Mouse (Mus musculus): ENCODE results near the gene Dhdh. TPM values are rescaled to one million over a fixed set of nuclear protein-coding genes. Genes with fewer than 3 reads are reported as not detected.

The Dhdh gene
- polyA plus RNA-seq, 1 experiment from 2014 or later, result 1.8 TPM

DNA sequence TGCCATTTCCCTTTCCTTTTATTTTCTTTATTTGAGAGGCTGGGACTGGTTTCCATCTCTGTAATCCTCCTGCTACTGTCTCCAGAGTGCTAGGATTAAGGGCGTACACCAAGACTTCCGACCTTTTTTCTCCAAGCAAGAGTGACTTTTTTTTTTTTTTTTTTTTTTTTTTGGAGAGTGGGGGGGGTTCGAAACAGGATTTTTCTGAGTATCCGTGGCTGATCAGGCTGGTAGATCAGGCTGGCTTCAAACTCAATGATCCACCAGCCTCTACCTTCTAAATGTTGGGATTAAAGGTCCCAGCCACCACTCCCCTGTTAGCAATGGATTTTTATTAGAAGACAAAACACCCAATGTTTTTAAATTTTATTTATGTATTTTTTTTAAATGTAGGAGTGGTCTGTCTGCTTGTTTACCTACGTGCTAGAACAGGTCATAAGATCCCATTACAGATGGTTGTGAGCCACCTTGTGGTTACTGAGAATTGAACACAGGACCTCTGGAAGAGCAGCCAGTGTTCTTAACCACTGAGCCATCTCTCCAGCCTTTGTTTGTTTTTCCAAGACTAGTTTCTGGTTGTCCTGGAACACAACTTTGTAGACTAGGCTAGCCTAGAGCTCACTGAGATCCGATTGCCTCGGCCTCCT lies 38.0 kb upstream of the Dhdh start:
- H3K4me1 ChIP-seq (replicated peaks; ENCODE audit: insufficient read depth, low read length), result peaks cover 39% of the 10 kb centered on the region
- H3K9ac ChIP-seq (ENCODE audit: low read depth, low read length), result peak overlapping the region; percentile 93; the same call in 1 of the 2 replicates
- peak overlapping the region; percentile 90 for H3K4me2 ChIP-seq (ENCODE audit: low read length)
- DNase-seq (ENCODE audit: low spot score) (no peak), ATAC-seq (replicated peaks; ENCODE audit: low FRiP score, low read depth) (no peak)
- no peaks in the 10 kb centered on the region for H3K9me3 ChIP-seq (replicated peaks; ENCODE audit: low read length)
- peak overlapping the region; percentile 84 for H3K4me3 ChIP-seq (replicated peaks; ENCODE audit: low read depth, low read length)
- TF ChIP-seq CTCF (IDR thresholded peaks at IDR 0.05; ENCODE audit: low read depth), result peak; percentile 41
- no peaks in the 10 kb centered on the region for H3K27me3 ChIP-seq (ENCODE audit: insufficient read depth, low read length)
- H3K27ac ChIP-seq, result peak overlapping the region; percentile 97
- 0 out of 2 replicates have a peak, but pooled peaks cover 8% of the 10 kb centered on the region for H3K36me3 ChIP-seq (ENCODE audit: insufficient read depth, low read length)
- 23% methylated on average over 7 of the region's 7 CpGs for WGBS

DNA sequence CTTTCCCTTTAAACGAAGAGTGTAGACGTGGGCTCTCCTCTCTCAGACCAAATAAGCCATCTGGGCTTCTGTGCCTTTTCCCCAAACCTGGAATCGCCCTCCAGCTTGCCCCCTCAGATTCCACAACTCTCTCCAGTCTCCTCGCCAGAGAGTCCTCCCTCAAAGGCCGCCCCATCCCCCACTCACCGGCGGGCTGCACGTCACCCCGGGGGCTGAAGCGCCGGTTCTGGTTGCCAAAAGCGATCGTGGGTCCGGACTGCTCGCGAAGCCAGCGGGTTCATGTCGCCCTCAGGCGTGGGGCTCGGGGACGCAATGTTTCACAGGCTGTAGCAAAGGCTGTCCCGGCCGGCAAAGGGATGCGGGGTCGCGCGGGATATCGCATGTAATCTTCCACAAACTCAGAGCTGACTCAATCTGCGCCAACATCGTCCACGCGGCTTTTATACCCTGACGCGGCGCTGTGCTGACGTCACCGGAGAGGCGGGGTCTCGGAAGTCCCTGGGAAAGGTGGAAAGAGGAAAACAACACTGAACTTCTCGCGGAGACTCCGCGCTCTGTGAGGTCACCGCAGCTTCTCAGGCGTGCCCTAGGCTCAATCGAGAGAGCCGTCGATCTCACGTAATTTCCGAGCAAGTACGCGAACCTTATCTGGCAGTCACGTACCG lies 37.3 kb upstream of the Dhdh start, which contains the start of the genes Ppp1r15a and Plekha4:
Gene Ppp1r15a, minus strand, starts transcription at position 460 of the 665 bp plus-strand sequence.
Gene Plekha4, plus strand, starts transcription at position 522 of the 665 bp plus-strand sequence.
- under 1% methylated on average over 54 of the region's 54 CpGs for WGBS
- no peaks in the 10 kb centered on the region for H3K27me3 ChIP-seq (ENCODE audit: insufficient read depth, low read length)
- H3K27ac ChIP-seq, result peak within 1 kb of the TSS; percentile 97
- peak within 1 kb of the TSS; percentile 84 for H3K4me3 ChIP-seq (replicated peaks; ENCODE audit: low read depth, low read length)
- ATAC-seq (replicated peaks; ENCODE audit: low FRiP score, low read depth), result peak; percentile 91
- no peaks in the 10 kb centered on the region for H3K9me3 ChIP-seq (replicated peaks; ENCODE audit: low read length)
- peak within 1 kb of the TSS; percentile 90 for H3K4me2 ChIP-seq (ENCODE audit: low read length)
- peak within 1 kb of the TSS; percentile 93 for H3K9ac ChIP-seq (ENCODE audit: low read depth, low read length)
- no peak for TF ChIP-seq CTCF (IDR thresholded peaks at IDR 0.05; ENCODE audit: low read depth)
- peaks cover 39% of the 10 kb centered on the region for H3K4me1 ChIP-seq (replicated peaks; ENCODE audit: insufficient read depth, low read length)
- H3K36me3 ChIP-seq (ENCODE audit: insufficient read depth, low read length), result 0 out of 2 replicates have a peak, but pooled peaks cover 8% of the 10 kb centered on the region
- peak; percentile 96 for DNase-seq (ENCODE audit: low spot score)

DNA sequence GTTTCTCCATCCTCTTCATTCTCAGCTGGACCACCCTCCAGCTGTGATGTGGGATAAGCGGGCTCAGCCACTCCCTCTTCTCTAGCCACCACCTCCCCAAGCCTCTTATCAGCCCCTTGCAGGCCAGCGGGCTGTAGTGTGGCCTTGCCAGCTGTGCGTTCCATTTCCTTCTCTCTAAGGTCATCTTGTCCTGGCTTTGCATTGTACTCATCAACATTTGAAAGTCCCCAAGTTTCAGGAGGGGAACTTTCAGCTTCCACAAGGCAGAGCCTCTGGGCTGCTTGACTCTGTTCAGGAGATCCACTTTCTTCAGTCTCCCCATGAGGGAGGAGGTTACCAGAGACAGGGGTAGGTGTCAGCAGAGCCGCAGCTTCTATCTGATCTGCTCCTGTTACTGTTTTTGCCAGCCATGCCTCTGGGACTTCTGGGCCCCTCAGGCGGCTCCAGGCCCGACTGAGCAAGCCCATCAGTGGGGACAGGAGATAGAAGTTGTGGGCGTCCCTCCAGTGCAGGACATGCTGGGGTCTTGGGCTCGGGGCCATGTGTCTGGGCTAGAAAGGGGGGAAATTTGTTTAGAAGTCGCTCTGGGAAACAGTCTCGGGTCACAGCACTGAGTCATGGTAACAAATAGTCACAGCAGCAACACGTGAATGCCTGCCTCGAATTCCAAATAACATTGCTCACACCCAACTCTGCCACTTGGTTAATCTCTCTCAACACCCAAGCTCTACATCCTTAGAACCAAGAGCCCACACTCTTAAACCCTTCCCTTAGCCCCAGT lies 36.4 kb upstream of the Dhdh start:
- TF ChIP-seq CTCF (IDR thresholded peaks at IDR 0.05; ENCODE audit: low read depth), result no peak
- H3K9me3 ChIP-seq (replicated peaks; ENCODE audit: low read length), result no peaks in the 10 kb centered on the region
- H3K27ac ChIP-seq, result peak overlapping the region; percentile 97
- peak overlapping the region; percentile 84 for H3K4me3 ChIP-seq (replicated peaks; ENCODE audit: low read depth, low read length)
- 0 out of 2 replicates have a peak, but pooled peaks have one; percentile 5 for ATAC-seq (replicated peaks; ENCODE audit: low FRiP score, low read depth)
- peak overlapping the region; percentile 90 for H3K4me2 ChIP-seq (ENCODE audit: low read length)
- peak overlapping the region; percentile 93 for H3K9ac ChIP-seq (ENCODE audit: low read depth, low read length)
- H3K36me3 ChIP-seq (ENCODE audit: insufficient read depth, low read length), result 0 out of 2 replicates have a peak, but pooled peaks cover 8% of the 10 kb centered on the region
- peaks cover 34% of the 10 kb centered on the region for H3K4me1 ChIP-seq (replicated peaks; ENCODE audit: insufficient read depth, low read length)
- 14% methylated on average over 12 of the region's 12 CpGs for WGBS
- peak; percentile 66 for DNase-seq (ENCODE audit: low spot score)
- H3K27me3 ChIP-seq (ENCODE audit: insufficient read depth, low read length), result no peaks in the 10 kb centered on the region

DNA sequence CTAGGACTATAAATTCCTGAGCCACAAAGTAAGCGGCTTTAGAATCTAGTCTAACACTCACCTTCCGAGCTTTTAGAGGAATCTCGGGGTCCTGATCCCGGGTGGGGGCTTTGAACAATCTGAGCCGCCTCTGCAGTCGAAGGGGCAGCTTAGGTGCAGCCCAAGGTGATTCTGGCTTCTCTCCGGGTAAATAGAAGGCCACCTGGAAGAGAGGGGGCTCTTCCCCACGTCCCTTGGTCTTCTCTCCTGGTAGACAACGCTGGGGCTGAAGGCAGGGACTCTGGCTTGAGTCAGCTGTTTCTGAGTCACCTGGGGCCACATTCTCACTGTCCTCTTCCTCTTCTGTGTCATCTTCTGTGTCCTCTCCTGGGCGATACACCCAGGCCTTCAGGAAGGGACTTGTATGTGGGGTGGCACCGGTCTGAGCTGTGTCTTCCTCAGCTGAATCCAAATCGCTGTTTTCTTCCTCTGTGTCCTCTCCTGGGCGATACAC lies 35.1 kb upstream of the Dhdh start:
- no peak for ATAC-seq (replicated peaks; ENCODE audit: low FRiP score, low read depth)
- H3K27ac ChIP-seq, result peak overlapping the region; percentile 54; the same call in 1 of the 2 replicates
- no peaks in the 10 kb centered on the region for H3K9me3 ChIP-seq (replicated peaks; ENCODE audit: low read length)
- peak overlapping the region; percentile 38; the same call in 1 of the 2 replicates for H3K9ac ChIP-seq (ENCODE audit: low read depth, low read length)
- peaks cover 27% of the 10 kb centered on the region for H3K4me1 ChIP-seq (replicated peaks; ENCODE audit: insufficient read depth, low read length)
- H3K4me2 ChIP-seq (ENCODE audit: low read length), result peak overlapping the region; percentile 45
- H3K4me3 ChIP-seq (replicated peaks; ENCODE audit: low read depth, low read length), result 0 out of 2 replicates have a peak overlapping the region, but pooled peaks have one; percentile 13
- 0 out of 2 replicates have a peak, but pooled peaks cover 8% of the 10 kb centered on the region for H3K36me3 ChIP-seq (ENCODE audit: insufficient read depth, low read length)
- no peak for DNase-seq (ENCODE audit: low spot score)
- no peak for TF ChIP-seq CTCF (IDR thresholded peaks at IDR 0.05; ENCODE audit: low read depth)
- 80% methylated on average over 12 of the region's 13 CpGs for WGBS
- no peaks in the 10 kb centered on the region for H3K27me3 ChIP-seq (ENCODE audit: insufficient read depth, low read length)

DNA sequence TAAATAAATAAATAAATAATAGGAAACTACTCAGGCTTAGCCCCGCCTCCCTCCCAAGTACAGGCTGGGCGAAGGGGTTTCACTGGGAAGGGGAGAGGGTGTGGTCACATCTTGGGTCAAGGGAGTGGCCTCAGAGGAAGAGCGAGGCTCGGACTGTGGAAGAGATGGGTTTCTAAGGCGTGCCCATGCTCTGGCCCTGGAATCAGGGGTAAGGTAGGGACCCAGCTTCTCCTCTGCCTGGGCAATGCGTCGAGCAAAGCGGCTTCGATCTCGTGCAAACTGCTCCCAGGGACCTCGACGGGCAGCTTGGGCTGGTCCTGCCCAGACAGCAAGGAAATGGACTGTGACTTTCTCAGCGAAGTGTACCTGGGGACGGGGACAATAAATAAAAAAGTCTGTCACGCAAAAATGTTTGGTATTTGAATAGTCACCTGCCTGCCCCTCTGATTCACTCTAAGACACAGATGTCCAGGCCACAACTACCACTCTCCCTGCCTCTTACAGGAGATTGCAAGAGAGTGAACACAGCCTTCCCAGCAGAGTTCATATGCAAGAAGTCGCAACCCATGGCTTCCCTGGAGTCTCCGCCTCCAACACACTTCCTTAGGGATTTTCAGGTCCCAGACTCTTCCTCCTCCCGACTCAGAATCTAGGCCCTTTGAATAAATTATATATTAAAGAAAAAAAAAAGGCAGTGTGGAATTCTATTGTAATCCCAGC lies 34.5 kb upstream of the Dhdh start:
- TF ChIP-seq CTCF (IDR thresholded peaks at IDR 0.05; ENCODE audit: low read depth), result no peak
- WGBS, result 49% methylated on average over 18 of the region's 18 CpGs
- Histone ChIP-seq H3K9ac (ENCODE audit: low read depth, low read length) (peak overlapping the region; percentile 38; the same call in 1 of the 2 replicates), H3K9me3 (replicated peaks; ENCODE audit: low read length) (no peaks in the 10 kb centered on the region), H3K36me3 (ENCODE audit: insufficient read depth, low read length) (0 out of 2 replicates have a peak, but pooled peaks cover 8% of the 10 kb centered on the region), H3K27ac (peak overlapping the region; percentile 54; the same call in 1 of the 2 replicates), H3K4me1 (replicated peaks; ENCODE audit: insufficient read depth, low read length) (peaks cover 27% of the 10 kb centered on the region), H3K4me2 (ENCODE audit: low read length) (peak overlapping the region; percentile 45), H3K4me3 (replicated peaks; ENCODE audit: low read depth, low read length) (peak overlapping the region; percentile 13; the same call in 1 of the 2 replicates), H3K27me3 (ENCODE audit: insufficient read depth, low read length) (no peaks in the 10 kb centered on the region)
- DNase-seq (ENCODE audit: low spot score) (no peak), ATAC-seq (replicated peaks; ENCODE audit: low FRiP score, low read depth) (no peak)

Measured in kidney, postnatal 0 days (tissue).